Mouse (Mus musculus): ENCODE results near the gene Dydc2.
"Not testable (repeated sequence)": the region's sequence is repeated elsewhere in the genome, so short reads cannot be mapped to it uniquely, and the experiment has no call there.

Dydc2 gene

GRCm38 (mm10) chr14:41069108-41069507 lies at the start of gene Dydc2:
Gene Dydc2, minus strand, starts transcription at chr14:41069208.
- no peak for DNase-seq (ENCODE audit: low spot score in 2 of 2)

GRCm38 (mm10) chr14:41116271-41116670 lies 47.3 kb upstream of the Dydc2 start:
- no peak for DNase-seq (ENCODE audit: low spot score in 2 of 2)

DNA sequence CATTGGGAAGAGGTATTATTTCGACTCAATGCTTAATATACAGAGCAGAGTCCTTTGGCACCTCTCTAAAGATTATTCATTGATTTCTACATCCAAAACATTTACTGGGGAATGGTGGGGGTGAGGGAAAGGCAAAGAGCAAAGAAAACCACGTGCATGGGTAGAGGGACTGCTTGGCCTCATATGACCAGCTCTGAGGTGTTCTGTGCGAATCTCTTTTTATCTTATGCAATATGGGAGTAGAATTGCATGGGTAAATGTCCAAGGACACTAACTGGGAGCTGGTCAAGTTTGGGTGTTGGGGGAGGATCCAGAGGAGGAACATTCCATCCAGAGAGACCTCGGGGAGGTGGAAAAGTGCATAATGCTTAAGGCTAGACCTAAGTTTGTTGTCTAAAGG lies 43.9 kb upstream of the Dydc2 start:
- DNase-seq (ENCODE audit: low spot score in 2 of 2), result no peak

- no peak for DNase-seq (ENCODE audit: low spot score in 2 of 2)
These were observed 42.1 kb upstream of the Dydc2 start for GRCm38 (mm10) chr14:41111031-41111668.

DNA sequence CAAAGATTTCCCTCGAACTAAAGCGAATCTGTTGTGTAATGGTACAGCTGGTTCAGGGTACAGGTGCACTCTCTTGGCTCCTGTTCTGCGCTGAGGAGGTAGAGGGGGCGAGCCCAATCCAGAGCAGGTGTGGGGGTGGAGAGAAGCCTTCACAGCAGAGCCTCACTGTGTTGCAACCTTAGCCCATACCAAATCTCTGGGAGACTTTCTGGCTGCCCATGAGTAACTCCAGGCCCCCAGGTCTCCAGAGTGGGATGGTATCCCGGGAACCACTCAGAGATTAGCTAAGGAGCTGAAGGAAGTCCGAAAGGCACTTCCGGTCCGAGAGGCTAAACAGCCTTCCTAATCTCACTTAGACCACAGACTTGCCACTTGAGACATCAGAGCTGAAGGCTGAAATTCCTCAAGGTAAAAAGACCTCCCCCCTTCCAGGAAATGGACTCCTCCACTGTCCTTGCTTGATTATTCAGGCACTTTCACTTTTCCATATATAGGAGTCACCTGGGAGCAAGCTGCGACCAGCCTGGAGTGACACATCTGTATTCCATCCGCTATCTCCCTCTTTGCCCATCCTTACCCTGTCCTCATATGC lies 35.9 kb upstream of the Dydc2 start, which contains the start of gene Mat1a:
Mat1a (plus strand) TSS at position 183 of the 592 bp plus-strand sequence.
- DNase-seq (ENCODE audit: low spot score in 2 of 2), result no peak

DNA sequence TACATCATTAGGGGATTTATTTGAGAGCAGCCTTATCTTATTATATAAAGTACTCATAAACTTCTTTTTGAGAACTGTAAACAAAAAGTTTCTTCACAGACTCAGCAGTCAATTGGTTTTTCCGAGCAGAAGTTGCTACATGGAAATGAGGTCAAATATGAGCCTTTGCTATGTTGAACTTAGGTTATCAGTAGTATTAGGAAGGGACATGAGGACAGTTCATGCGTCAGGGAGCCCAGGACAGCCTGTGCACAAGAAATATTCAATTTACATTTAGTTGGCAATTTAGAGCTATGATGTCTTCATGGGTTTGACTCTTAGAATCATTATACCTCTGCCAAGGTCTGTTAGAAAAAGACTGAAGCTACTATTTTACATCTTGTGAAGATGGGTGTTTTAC lies 33.3 kb upstream of the Dydc2 start:
- DNase-seq (ENCODE audit: low spot score in 2 of 2), result no peak

DNA sequence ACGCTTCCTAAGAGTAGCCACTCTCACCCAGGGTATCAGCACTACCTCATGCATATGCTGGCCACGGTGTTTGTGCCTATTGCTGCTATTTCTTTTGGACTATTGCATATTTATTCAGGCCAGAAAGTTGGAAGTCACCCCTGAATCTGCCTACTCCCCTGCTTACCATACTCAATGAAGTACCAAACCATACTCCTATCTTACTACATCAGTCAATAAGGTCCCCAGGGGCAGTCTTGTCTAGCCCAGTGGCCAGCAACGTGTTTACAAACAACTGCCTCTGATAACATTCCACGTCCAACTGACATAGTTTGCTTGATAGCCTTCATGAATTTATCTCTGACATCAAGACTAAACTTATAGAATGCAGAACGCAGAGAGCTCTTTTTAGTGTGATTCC lies 32.2 kb upstream of the Dydc2 start:
- DNase-seq (ENCODE audit: low spot score in 2 of 2), result no peak

DNA sequence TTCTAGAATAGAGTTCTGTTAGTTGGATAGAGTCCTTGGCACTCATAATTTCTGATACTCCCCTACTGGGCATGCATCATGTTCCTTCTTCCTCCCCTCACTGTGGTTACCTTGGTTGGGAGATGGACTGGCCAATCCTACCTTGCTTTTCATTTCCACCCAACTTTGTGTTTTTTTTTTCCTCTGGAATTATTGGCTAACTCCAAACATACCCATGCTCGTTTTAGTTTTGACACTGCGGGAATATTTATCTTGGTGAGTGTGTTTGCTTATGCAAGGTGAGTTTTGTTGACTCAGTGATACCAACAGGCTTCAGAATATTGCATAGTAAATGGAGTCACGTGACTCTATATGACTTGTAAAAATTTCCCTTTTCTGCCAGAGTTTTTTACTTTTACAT lies 31.7 kb upstream of the Dydc2 start:
- no peak for DNase-seq (ENCODE audit: low spot score in 2 of 2)

DNA sequence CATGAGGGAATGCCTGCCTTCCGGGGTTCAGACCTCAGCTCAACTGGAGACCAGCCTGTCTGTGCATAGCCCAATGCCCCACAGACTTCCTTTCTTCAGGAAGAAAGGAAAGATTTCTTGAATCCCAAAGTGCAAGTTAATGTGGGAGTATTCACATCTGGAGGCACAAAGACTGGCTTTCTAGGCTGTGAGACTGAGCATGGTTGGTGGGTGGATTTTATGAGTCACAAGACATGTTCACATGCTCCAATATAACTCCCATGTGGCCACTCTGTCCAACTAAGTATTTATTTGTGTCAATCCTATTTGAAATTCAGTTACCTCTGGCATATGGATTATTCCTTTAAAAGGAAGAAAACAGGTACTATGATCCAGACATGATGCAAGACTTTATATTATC lies 29.7 kb upstream of the Dydc2 start:
- peak; percentile 15 to 48 for DNase-seq (ENCODE audit: low spot score in 2 of 2)

- DNase-seq (ENCODE audit: low spot score in 2 of 2), result no peak
These were observed 27.4 kb upstream of the Dydc2 start for GRCm38 (mm10) chr14:41096296-41096860.

DNA sequence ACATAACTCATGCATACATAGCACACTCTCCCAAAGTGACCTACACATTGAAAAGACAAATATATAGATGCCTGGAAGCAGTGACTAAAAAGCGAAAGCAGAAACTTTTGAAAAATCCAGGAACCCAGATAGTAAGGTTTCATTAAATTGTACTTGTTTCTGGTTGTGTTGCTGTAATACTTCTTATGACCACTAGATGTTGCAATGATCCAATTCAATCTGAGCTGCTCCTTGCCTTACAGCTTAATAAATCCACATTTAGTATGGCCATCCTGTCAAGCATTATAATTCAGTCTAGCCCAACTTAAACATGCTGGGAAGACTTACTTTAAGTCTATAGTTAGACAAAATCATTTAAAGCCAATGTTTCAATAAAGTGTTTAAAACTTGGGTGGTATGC lies 25.1 kb upstream of the Dydc2 start:
- DNase-seq (ENCODE audit: low spot score in 2 of 2), result no peak

DNA sequence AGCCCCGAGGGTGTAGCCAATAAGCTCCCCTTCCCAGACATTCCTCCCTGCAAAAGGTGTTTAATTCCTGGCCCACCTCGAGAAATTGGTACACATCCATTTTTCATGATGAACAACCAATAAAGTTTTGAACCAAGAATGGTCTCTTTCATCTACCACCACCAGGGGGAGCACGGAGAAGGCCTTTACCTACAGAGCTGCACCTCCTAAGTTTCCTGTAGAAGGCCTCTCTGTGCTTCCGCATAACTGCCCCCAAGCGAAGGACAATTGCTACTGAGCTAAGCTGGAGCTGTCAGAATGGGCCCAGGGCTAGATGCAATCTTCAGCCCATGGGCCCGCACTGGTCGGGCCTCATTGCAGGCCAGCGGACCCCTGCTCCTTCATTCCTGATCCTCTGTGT lies 21.8 kb upstream of the Dydc2 start:
- DNase-seq (ENCODE audit: low spot score in 2 of 2), result peak in 1 of 2 experiments; percentile 29

DNA sequence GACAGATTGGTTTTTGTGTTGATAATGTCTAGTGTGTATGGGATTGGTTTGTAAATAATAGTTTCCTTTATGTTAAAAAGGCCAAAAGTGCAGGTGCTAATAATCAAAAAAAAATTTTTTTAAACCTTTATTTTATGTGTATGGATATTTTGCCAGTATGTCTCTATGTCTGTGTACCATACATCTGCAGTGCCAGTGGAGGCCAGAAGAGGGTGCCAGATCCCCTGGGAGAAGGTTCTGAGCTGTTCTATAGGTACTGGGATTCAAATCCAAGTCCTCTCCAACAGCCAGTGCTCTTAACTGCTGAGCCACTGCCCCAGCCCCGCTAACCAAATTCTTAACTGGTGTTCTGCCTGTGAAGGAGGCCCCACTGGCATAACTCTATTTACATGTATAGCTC lies 18.5 kb upstream of the Dydc2 start:
- DNase-seq (ENCODE audit: low spot score in 2 of 2), result no peak

DNA sequence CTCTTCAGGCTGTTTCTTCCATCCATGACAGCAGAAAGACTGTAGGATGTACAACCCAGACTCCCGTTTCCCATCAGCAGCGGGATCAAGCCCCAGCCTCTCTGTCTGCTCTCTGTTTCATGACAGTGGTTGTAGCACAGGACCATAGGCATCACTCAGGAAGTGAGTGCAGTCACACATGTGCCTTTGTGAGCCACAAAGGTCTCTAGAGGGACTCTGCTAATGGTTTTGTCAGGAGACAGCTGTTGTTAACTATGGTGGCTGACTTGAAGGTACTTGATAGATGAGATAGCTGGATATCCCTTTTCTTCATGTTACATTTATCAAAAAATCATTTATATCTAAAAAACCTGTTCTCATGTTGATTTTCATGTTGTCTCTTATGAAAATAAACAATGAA lies 13.4 kb upstream of the Dydc2 start:
- no peak for DNase-seq (ENCODE audit: low spot score in 2 of 2)

GRCm38 (mm10) chr14:41072944-41073275 lies 3.9 kb upstream of the Dydc2 start:
- no peak for DNase-seq (ENCODE audit: low spot score in 2 of 2)

DNA sequence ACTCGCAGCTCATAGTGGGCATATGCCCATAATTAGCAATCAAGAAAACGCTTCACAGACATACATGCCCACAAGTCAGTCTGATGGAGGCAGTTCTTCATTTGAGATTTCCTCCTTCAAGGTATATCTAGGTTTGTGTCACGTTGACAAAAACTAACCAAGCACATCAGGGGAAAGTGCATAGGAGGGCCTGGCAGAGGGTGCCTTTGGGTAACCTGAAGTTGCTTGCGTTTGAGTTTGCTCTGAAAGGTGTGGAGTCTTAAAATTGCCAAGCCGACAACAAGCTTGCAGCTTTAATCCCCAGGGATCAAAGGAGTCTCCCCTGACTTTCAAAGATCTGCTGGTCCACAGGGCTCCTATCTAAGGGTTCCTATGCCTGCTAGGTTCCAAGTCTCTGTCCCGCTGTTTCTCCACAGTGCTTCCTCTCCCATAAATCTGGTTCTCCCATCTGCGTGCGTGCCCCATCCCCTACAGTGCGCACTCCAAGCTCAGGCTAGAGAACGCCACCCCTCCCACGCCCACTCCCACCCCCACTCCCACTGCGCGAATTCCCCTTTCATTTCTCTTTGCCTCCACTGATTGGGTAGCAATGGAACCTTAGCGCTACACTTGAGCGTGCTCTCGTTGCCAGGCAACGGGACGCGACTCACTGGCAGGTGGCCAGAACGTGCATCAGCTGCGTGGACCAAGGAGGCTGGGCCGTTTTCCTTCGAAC lies 3.4 kb upstream of the Dydc2 start, which contains the start of gene Dydc1:
Dydc1 (plus strand) TSS at position 683 of the 715 bp plus-strand sequence.
- DNase-seq (ENCODE audit: low spot score in 2 of 2), result peak; percentile 88 to 91

GRCm38 (mm10) chr14:41070343-41070742 lies 1.3 kb upstream of the Dydc2 start:
- DNase-seq (ENCODE audit: low spot score in 2 of 2), result no peak

DNA sequence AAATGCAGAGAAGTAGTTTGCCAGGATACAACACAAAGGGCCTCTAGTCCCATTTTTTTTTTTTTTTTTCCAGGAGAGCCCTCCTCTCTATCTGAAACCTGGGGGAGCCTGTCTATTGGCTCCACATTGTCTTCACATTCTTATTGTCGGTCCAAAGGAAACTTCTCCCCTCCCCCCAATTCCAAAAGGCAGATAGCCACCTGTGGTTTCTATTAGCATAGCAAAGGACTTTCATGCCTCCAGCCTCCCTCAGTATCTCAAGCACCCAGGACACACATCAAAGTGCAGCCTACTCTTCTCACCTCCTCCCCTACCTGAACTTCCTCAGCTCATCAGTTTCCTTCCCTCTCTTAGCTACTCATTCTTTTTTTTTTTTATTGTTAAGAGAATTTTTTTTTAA lies 2.6 kb downstream of the Dydc2 start:
- no peak for DNase-seq (ENCODE audit: low spot score in 2 of 2)

DNA sequence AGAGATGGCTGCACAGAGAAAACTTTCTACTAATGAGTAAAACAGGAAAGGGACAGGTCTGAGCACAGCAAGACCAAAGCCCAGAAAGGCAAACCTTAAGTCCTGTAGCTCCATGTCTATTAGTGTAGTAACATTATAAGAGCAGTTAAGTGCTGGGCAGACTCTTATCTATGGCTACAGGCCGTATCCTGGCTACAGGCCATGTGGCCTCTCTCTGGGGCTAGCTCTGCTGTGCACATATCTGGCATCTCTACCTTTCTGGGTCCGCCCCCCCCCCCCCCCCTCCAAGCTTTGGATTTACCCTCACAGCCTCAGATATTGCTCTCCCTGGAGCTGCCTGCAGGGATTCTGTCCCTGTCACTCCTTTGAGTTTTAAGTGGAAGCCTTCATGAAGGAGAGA lies 3.8 kb downstream of the Dydc2 start:
- no peak for DNase-seq (ENCODE audit: low spot score in 2 of 2)

- DNase-seq (ENCODE audit: low spot score in 2 of 2), result not testable (repeated sequence)
These were observed 15.8 kb downstream of the Dydc2 start for GRCm38 (mm10) chr14:41053190-41053589.

DNA sequence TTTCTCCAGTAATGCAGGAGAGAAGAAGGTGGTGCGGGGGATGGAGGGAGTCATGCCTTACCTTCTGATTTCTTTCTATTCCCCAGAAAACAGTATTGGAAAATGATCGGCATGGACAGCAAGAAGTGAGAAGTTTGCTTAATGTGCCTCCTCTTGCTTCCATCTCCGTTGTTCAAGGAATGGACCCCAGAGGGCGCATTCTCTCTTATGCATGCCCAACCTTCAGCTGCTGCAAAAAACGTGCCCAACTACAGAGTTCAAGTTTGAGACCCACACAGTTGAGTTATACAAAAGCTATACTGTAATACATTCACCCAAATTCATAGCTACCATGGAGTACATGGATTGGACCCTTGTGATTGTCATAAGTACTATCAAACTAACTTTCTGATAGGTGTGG lies 16.5 kb downstream of the Dydc2 start:
- DNase-seq (ENCODE audit: low spot score in 2 of 2), result no peak

DNA sequence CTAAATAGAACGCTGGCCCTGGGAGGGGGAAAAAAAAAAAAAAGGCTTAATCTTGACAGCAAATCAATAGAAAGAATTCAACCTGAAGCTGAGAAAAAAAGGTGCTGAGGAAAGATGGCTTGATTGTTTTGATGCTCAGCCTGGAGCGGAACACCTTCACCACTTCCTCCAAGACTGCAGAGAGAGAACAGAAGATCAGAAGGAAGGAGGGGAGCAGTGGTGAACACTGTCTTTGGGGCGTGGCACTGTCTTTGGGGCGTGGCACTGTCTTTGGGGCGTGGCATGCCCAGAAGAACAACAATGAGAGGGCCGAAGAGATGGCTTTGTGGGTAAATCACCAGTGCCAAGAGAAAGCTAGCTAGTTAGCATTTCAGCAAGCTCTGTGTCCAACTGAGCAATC lies 18.5 kb downstream of the Dydc2 start:
- no peak for DNase-seq (ENCODE audit: low spot score in 2 of 2)

DNA sequence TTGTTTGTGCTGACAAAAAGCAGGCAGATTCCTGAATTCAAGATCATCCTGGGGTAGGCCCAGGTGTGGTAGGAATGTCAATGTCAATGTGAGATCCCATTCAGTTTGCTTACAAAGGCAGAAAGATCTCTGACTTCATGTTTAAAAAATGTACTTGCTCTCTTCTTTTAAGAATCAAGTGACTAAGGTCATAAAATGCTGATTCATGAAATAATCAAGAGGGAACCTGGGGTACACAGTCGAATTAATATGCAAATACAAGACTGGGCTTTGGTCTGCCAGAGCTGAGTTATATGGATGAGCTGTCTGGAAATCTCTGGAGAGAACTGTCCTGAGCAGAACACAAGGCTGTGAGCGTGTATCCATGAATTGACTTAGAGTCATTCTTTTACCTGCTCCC lies 21.6 kb downstream of the Dydc2 start:
- no peak for DNase-seq (ENCODE audit: low spot score in 2 of 2)

Measured in right cerebral cortex, adult 2 months (tissue).